Mouse (Mus musculus): Measurements from ENCODE around the gene AY074887.
A peak's percentile ranks its signal among the peaks of the same experiment; 100 is the strongest.

Gene AY074887

GRCm38 (mm10) chr9:54916401-54916800 lies 34.4 kb downstream of the AY074887 start:
- peak; percentile 4 for DNase-seq (ENCODE audit: low read depth, low spot score)

GRCm38 (mm10) chr9:54915576-54915975 lies 35.2 kb downstream of the AY074887 start:
- no peak for DNase-seq (ENCODE audit: low read depth, low spot score)

DNA sequence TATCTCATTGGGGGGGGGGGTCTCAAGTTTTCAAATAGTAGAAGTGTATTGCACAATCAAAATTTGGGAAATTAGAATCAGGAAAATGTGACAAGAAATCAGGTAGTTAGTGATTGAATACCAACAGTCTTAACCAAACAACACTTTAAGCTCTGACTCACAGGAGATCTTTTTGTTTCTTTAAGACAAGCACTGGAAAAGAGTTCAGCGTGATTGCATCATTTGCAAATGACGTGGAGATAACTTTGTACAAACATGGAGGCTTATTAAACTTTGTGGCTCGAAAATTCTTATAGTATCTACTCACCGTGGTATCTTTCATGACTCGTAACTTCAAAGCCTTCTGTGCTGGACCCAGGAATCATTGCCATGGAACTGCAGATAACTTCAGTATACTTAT lies 41.4 kb downstream of the AY074887 start:
- no peak for DNase-seq (ENCODE audit: low read depth, low spot score)
